Mouse (Mus musculus) heart, adult 9 months (tissue): ENCODE results near the gene Wbp1.
A peak's percentile ranks its signal among the peaks of the same experiment; 100 is the strongest.

ENCODE experiments used
- DNase-seq, 2 experiments: peaks; one replicate each; pipeline ENCODE4 v3.0.0; 2022; ENCODE audit warnings: low spot score in 2 of 2

The Wbp1 gene

DNA sequence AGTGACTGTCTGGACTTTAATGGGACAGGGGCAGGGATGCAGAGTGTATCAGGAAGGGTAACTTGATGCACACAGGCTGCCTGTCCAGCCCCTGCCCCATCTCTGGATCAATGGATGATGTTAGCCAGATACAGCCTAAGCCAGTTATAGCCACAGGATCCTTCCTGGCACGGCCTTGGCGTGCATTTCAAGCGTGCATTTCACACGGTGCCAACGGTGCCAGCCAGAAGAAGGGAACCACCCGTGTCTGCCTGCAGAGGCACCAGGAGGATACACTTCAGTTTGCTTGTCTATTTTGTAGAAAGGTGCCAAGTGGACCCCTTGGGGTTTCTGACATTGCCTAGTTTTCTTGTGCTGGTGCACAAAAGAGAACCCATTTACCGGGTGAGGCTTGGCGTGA lies 18.7 kb upstream of the Wbp1 start:
- DNase-seq, result no peak

DNA sequence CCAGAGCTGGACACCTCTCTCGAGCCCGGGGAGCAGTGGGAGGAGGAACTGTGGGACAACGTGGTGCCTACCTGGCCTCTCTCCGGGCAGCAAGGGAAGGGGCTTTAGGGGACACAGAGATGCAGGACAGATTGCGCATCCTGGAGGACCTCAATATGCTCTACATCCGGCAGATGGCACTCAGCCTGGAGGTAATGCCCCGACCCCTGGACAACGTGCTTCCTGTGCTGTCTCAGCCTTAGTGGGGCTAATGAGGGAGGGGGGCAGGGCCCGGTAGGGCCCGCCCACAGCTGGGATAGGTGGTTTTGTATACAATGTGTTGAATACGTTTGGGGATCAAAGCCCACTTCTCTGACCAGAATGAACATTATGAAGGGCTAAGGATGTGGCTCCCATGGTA lies 16.7 kb upstream of the Wbp1 start:
- DNase-seq, result peak in 1 of 2 experiments; percentile 55

DNA sequence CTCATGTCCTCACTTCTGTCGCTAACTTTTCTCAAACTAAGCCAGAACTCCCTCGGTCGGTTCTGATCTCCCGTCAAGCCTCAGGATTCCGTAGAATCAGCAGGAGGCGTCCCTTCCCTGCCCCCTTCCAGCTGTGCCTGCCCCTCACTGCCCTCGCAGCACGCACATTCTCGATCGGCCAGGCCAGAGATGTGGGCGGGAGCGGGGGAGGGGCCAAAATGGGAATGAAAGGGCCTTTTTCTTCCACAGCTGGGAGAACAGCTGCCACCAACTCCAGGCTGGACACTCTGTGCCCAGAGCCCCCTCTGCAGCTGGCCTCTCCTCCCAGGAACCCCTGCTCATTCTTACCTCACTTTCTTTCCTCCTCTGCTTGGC lies 16.2 kb upstream of the Wbp1 start:
- DNase-seq, result peak; percentile 91

DNA sequence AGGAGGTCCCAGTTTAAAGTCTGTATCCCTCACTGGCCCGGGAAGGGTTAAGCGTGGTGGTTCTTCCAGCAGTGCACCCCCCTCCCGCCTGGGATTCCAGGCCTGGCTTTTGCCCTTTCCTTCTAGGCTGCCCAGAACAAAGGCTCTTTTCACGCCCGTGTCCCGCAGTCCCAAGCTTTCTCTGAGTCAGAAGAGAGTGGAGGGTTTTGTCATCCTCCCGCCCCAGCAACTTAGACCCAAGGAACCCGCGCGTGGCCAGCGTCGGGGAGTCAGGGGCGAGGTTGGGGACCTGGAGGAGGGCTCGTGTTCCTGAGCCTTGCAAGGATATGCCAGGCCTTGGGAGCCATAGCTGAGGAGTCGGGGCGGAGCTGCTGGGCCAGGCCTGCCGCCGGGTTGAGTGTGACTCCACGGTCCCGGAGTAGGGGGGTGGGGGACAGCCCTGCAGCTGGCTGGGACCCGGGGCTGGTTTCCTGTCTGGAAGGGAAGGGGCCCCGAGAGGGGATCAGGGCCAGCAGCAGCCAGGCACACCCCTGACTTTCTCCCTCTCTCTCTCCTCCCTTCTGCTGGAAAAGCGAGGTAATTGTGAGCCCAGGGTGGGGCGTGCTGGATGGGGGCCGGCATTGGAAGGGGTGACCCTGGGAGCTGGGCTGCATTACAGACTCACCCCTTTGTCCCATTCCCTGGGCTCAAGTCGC lies 15.7 kb upstream of the Wbp1 start:
- no peak for DNase-seq

- no peak for DNase-seq
These were observed 15.0 kb upstream of the Wbp1 start for GRCm38 (mm10) chr6:83136291-83136880.

DNA sequence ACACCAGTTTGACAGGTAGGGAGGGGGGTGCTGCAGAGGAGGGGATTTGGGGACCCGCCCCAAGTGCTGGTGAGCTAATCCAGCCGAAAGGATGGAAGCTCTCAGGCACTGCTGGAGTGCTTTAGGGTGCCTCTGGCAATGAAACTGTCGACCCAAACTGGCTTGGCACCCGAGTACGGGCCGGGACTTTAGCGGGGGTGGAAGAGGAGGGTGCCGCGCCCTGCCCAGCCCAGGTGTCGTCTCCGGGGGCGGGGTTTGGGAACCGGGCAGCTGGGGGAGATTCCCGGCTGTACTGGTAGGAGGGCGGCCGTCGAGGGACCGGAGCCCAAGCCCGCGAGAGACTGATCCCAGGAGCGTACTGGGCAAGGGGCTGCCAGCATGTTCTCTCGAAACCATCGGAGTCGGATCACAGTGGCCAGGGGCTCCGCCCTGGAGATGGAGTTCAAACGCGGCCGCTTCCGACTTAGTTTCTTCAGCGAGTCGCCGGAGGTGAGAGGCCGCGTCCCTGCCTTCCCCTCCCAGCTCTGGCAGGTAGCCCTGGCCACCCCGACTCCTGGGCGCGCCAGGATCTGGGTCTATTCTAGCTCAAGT lies 14.3 kb upstream of the Wbp1 start:
- peak in 1 of 2 experiments; percentile 47 for DNase-seq

GRCm38 (mm10) chr6:83134951-83135513 lies 13.7 kb upstream of the Wbp1 start, which contains the start of gene Rtkn:
Gene Rtkn, plus strand, starts transcription at chr6:83135463.
- DNase-seq, result no peak

DNA sequence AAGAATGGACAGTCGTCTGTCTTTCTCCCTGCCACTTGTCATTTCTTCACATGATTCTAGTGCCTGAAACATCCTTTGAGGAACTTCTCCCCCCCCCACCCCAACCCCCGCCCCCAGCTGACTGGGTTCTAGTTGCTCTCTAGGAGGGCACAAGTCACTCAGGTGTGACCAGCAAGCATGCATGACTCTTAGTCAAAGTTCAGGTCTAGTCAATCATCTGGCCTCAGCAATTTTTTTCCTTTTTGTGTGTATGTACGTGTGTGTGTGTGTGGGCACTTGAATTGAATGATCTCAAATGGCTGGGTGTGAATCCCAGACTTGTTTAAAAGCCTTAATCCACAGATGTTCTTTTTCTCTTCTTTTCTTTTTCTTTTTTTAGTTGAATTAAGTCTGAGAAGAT lies 12.9 kb upstream of the Wbp1 start:
- no peak for DNase-seq

DNA sequence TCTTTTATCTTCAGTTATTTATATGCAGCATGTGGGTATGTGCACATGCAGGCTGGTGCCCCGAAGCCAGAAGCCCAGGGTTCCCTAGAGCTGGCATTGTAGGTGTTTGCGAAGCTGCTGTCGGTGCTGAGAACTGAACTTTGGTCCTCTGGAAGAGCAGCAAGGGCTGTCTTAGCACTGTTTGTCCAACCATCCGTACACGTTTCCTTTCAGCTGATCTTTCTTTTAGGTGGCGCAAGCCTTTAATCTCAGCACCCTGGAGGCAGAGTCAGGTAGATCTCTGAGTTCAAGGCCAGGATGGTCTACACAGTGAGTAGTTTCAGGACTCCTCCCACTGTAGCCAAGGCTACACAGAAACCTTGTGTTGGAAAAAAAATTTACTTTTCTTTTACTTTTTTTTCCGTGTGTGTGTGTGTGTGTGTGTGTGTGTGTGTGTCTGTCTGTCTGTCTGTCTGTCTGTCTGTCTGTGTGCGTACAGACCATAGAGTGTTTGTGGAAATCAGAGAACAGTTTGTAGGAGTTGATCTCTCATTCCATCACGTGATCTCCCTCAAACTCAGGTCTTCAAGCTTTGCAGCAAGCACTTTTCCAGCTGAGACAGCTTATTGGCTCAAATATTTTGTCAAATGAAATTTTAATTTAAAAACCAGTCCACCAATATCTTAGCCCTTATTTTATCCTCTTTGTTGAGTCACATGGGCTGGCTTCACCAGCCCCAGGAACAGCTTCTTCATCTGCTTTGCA lies 11.0 kb upstream of the Wbp1 start:
- no peak for DNase-seq

DNA sequence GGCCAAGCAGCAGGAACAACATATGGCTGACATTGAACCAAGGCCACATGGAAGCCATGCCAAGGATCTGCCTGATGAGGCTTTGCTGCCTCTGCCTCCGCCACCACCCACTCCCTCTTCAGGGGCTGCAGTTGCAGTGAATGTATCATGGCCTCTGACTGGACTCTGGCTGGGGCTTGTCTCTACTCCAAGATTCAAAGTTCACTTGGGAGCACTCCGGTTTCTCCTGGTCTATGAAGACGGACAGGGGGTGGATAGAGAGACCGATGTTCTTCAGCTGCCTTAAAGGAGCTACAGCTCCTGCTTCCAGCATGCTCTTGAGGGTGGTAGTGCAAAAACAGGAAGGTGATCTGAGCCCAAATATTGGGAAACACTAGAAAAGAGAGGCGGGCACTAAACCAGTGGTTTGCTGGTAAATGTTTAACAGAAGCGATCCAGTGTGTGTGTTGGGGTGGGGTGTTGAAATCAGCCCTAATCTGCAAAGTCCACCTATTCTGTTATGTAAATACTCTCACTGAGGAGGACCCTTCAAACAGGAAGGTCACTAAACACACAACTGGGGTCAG lies 10.2 kb upstream of the Wbp1 start:
- no peak for DNase-seq

DNA sequence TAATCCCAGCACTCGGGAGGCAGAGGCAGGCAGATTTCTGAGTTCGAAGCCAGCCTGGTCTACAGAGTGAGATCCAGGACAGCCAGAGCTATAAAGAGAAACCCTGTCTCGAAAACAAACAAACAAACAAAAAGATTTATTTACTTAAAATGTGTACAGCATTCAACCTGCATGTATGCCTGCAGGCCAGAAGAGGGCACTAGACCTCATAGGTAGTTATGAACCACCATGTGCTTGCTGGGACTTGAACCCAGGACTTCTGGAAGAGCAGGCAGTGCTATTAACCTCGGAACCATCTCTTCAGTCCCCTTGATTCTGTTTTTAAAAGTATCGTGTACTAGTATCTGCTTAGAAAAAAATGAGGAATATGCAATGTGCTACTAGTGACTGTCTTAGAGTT lies 6.1 kb upstream of the Wbp1 start:
- DNase-seq, result no peak

DNA sequence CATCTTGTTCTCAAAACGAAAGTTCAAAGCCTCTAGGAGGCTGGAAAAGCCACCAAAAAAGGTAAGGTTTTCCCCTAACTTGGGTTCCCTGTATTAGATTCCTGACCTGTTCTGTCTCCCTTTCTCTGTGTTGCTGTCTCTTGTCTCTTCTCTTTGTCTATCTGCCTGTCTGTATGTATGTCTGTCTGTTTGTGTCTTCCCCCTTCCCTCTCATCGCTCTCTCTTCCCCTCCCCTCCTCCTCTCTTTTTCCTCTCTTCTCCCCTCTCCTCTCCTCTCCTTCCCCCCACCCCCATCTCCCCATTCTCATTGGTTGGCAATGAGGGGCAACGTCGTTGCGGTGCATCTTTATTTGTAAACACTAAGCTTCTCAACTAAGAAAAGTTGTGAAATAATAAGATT lies 4.0 kb upstream of the Wbp1 start, which contains the start of gene Ino80b:
Gene Ino80b (minus strand): TSS at position 101 of the 400 bp plus-strand sequence.
- DNase-seq, result no peak

DNA sequence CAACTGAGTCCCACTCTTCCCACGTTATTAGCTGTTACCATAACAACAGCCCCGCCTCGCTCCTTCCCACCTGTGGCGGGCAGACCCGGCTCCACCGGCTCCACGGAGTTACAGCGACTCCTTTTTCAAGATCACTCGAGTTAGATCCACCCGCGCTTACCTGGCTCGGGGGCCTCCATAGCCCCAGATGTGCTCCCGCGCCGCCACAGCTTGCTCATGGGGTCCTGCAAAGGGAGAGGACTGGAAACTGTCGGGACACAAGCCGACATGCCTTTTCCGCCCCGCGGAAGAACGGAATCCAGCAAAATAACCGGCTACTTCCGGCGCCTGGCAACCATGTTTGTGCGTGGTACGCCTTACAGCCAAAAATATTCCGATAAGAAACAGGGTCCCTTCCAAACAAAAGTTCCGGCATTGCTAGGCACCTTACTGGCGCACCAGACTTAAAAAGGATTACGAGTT lies 3.5 kb upstream of the Wbp1 start:
- DNase-seq, result peak; percentile 86 to 93

GRCm38 (mm10) chr6:83122961-83123360 lies 1.6 kb upstream of the Wbp1 start:
- DNase-seq, result no peak

- no peak for DNase-seq
These were observed 728 bp upstream of the Wbp1 start for GRCm38 (mm10) chr6:83121863-83122710.

DNA sequence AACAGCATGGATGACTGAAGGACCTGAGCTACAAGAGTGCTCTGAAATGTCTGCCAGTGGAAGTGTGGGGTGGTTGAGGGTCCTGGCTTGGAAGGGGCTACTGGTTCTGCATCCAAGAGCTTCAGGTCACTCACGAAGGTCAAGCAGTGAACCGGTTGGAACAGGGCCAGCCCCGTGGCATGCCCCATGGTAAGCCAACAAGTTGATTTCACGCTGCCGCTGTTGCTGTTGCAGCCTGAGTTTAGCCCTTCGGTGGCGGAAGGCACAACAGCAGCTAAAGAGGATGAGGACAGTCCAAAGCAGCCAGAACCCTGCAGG lies 1.7 kb downstream of the Wbp1 start:
- no peak for DNase-seq

DNA sequence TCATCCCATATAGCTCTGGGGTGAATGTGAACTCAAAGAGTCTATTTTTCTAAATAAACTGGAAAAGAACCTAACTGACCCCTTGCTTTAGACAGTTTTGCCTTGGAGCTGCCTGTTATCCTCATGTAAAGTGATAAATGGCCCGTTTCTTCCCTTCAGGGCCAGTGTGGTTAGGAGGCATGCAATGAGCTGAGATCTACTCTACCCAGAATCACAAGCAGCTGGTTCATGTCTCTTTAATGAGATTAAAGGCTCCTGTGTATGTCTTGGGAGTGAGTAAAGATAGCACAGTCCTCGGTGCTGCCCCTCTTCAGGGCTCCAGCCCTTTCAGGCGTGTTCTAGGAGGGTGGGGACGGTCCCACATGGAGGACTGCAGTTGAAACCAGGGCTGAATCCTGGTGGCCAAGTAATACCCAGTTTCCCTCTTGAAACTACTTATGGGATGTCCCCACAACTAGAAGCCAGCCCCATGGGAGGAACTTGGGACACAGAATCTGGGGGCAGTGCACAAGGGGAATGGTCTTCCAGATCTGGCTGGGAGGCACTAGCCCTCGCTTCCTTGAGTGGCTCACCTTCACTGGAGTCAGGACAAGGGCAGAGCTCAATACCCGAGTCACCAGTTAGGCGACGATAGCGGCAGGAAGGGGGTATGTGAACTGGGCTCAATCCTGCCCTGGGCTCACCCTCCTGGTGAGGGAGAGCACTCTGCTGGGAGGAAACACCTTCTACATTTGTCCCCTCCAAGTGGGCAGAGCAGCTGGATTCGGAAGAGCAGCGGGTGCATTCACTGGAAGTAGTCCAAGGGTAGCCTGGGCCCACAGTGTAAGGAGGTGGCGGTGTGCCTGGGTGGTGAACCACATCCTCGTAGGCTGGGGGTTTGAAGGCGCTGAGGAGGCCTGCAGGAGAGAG lies 2.3 kb downstream of the Wbp1 start:
- no peak for DNase-seq

DNA sequence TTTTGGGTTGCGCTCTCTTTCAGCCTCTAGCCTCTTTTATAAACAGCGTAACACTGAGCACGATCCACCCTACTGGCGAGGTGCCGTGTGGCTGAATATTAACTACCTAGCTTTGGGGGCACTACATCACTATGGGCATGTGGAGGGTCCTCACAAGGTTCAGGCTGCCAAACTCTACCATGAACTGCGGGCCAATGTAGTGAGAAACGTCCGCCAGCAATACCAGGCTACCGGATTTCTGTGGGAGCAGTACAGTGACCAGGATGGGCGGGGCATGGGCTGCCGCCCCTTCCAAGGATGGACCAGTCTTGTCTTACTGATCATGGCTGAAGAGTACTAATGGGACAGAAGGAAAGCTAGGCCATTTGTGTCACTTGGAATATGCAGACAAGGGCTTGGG lies 3.0 kb downstream of the Wbp1 start:
- no peak for DNase-seq

GRCm38 (mm10) chr6:83117616-83118015 lies 3.7 kb downstream of the Wbp1 start:
- DNase-seq, result peak in 1 of 2 experiments; percentile 1

DNA sequence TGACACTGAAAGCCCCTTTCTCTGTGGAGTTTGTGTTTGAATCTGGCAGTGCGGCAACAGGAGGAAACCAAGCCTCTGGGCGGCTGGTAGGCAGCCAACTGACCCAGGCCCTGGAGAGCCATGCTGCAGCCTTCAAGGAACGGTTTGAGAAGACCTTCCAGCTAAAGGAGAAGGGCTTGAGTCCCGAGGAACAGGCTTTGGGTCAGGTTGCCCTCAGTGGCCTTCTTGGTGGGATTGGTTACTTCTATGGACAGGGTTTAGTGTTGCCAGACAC lies 4.3 kb downstream of the Wbp1 start:
- DNase-seq, result peak in 1 of 2 experiments; percentile 0
